Mouse (Mus musculus) forebrain, embryonic 16.5 days (tissue): ENCODE results near the gene Slc25a36. TPM values are rescaled to one million over a fixed set of nuclear protein-coding genes. Genes with fewer than 3 reads are reported as not detected.

ENCODE experiments used
- ATAC-seq: fragments of 200-750 bp; cut with Nextera tagmentation; 2 replicates; pipeline ENCODE4 v1.8.0; 2017; ENCODE audit warnings: mild to moderate bottlenecking, moderate library complexity
- H3K27ac ChIP-seq: fragments of 300-500 bp; sonication (generic); 2 replicates; pipeline ENCODE4 v1.5.1; 2014; ENCODE audit warnings: low read length, control low read depth
- H3K27me3 ChIP-seq: fragments of 300-500 bp; sonication (generic); replicated peaks from 2 replicates; pipeline ENCODE4 v1.6.1; 2014; ENCODE audit warnings: low read length; ENCODE audit not compliant: control insufficient read depth, insufficient read depth
- H3K36me3 ChIP-seq: fragments of 300-500 bp; sonication (generic); 2 replicates; pipeline ENCODE4 v1.6.1; 2014; ENCODE audit not compliant: control insufficient read depth, insufficient read depth
- H3K4me1 ChIP-seq: fragments of 300-500 bp; sonication (generic); replicated peaks from 2 replicates; pipeline ENCODE4 v1.6.1; 2014; ENCODE audit warnings: low read length; ENCODE audit not compliant: control insufficient read depth, insufficient read depth
- H3K4me2 ChIP-seq: fragments of 300-500 bp; sonication (generic); 2 replicates; pipeline ENCODE4 v1.6.1; 2014; ENCODE audit warnings: mild to moderate bottlenecking, low read length, control low read depth
- H3K4me3 ChIP-seq: fragments of 300-500 bp; sonication (generic); replicated peaks from 2 replicates; pipeline ENCODE4 v1.5.1; 2014; ENCODE audit warnings: mild to moderate bottlenecking, low read length, control low read depth
- H3K9ac ChIP-seq: fragments of 300-500 bp; sonication (generic); replicated peaks from 2 replicates; pipeline ENCODE4 v1.6.1; 2014; ENCODE audit warnings: low read depth, low read length, control low read depth
- H3K9me3 ChIP-seq: fragments of 300-500 bp; sonication (generic); 2 replicates; pipeline ENCODE4 v1.6.1; 2016; ENCODE audit warnings: low read length; ENCODE audit not compliant: control insufficient read depth
- WGBS: fragments of 180-500 bp; shearing (Covaris S2); extraction: QIAGEN DNeasy Blood & Tissue Kit; methylation state at CpG from one replicate; pipeline ENCODE4 v1.1.7; 2014; 5-methylcytosine and 5-hydroxymethylcytosine counted together
- polyA plus RNA-seq: library from polyadenylated mRNA; unstranded; fragments of >200 nt; fragmentation: Nextera tagmentation; extraction: Ambion mirVana; gene quantifications from 2 replicates; pipeline ENCODE4 v1.2.1, GENCODE M21; 2015

The Slc25a36 gene
- polyA plus RNA-seq, 1 experiment from 2014 or later: 77.5 TPM

- H3K27ac ChIP-seq: no peak overlapping the region
- no peaks in the 10 kb centered on the region for H3K4me1 ChIP-seq
- H3K27me3 ChIP-seq: no peaks in the 10 kb centered on the region
- no peak for ATAC-seq
- H3K4me2 ChIP-seq: no peak overlapping the region
- no peak overlapping the region for H3K4me3 ChIP-seq
- H3K9ac ChIP-seq: no peak overlapping the region
- WGBS: 58% methylated on average over 7 of the region's 7 CpGs
- H3K36me3 ChIP-seq: no peaks in the 10 kb centered on the region
- H3K9me3 ChIP-seq: no peaks in the 10 kb centered on the region
Measured at GRCm38 (mm10) chr9:97036656-97037055, 74.3 kb downstream of the Slc25a36 start.

GRCm38 (mm10) chr9:97027361-97027760 lies 83.6 kb downstream of the Slc25a36 start:
- Histone ChIP-seq H3K27ac (no peak overlapping the region), H3K27me3 (no peaks in the 10 kb centered on the region), H3K4me3 (no peak overlapping the region), H3K4me2 (no peak overlapping the region), H3K36me3 (no peaks in the 10 kb centered on the region), H3K4me1 (no peaks in the 10 kb centered on the region), H3K9me3 (no peaks in the 10 kb centered on the region), H3K9ac (no peak overlapping the region)
- 79% methylated on average over 12 of the region's 12 CpGs for WGBS
- ATAC-seq: no peak

- Histone ChIP-seq H3K4me3 (no peak overlapping the region), H3K4me1 (no peaks in the 10 kb centered on the region), H3K4me2 (no peak overlapping the region), H3K27me3 (no peaks in the 10 kb centered on the region), H3K9ac (no peak overlapping the region), H3K9me3 (no peaks in the 10 kb centered on the region), H3K36me3 (no peaks in the 10 kb centered on the region), H3K27ac (no peak overlapping the region)
- WGBS: 93% methylated on average over 4 of the region's 4 CpGs
- ATAC-seq: no peak
Measured at GRCm38 (mm10) chr9:97026006-97026405, 85.0 kb downstream of the Slc25a36 start.

Other genes with a start within 250 kb of the Slc25a36 start
- 32.5 and 33.3 TPM in 2 replicates for gene Pxylp1, start 218.5 kb downstream of the Slc25a36 start, polyA plus RNA-seq
- 20.9 and 23.4 TPM in 2 replicates for gene Spsb4, start 92.3 kb downstream of the Slc25a36 start, polyA plus RNA-seq